Mouse (Mus musculus) liver, postnatal 0 days (tissue): ENCODE results near the gene Cacng6.

Source experiments
- CTCF ChIP-seq: sonication (generic); IDR thresholded peaks from 2 replicates; pipeline ENCODE4 v1.5.1; 2016; ENCODE audit warnings: antibody characterized with exemption, low read depth
- EP300 ChIP-seq: IDR thresholded peaks from 2 replicates; pipeline ENCODE4 v1.6.1; 2016; ENCODE audit warnings: antibody characterized with exemption, low read depth, mild to moderate bottlenecking

DNA sequence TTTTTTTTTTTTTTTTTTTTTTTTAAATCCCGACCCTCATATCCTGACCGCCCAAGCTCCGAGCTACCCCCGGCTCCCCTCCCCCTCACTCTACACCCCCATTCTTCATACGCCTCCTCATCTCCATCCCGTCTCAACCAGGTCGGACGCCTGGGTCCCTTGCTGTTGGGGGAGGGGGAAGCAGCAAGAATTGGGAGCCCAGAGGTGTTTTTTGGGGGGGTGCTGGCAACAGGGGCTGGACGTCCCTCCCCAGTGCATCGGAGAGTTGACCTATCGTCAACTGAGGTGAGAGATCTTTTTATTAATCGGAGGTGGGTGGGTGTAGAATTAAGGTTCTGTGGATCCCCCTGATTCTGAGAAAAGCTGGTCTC is 32.9 kb upstream of the Cacng6 start:
- TF ChIP-seq EP300 (no peak), CTCF (no peak)
